Mouse (Mus musculus): ENCODE results near the gene Ntn3.
A peak's percentile ranks its signal among the peaks of the same experiment; 100 is the strongest.

Gene Ntn3

GRCm38 (mm10) chr17:24191481-24191880 is 17.9 kb downstream of the Ntn3 start:
- no peak for DNase-seq (ENCODE audit: low spot score in 2 of 2)

GRCm38 (mm10) chr17:24190934-24191333 is 18.4 kb downstream of the Ntn3 start:
- DNase-seq (ENCODE audit: low spot score in 2 of 2): no peak

- no peak for DNase-seq (ENCODE audit: low spot score in 2 of 2)
Measured at GRCm38 (mm10) chr17:24174259-24174658, 35.1 kb downstream of the Ntn3 start.

GRCm38 (mm10) chr17:24173423-24173822 is 35.9 kb downstream of the Ntn3 start:
- peak; percentile 49 for DNase-seq (ENCODE audit: low spot score in 2 of 2)

- DNase-seq (ENCODE audit: low spot score in 2 of 2): no peak
Measured at GRCm38 (mm10) chr17:24171738-24172137, 37.6 kb downstream of the Ntn3 start.

GRCm38 (mm10) chr17:24170729-24171128 is 38.6 kb downstream of the Ntn3 start:
- DNase-seq (ENCODE audit: low spot score in 2 of 2): no peak

GRCm38 (mm10) chr17:24170125-24170524 is 39.2 kb downstream of the Ntn3 start:
- DNase-seq (ENCODE audit: low spot score in 2 of 2): no peak

GRCm38 (mm10) chr17:24169317-24170065 is 39.8 kb downstream of the Ntn3 start, which contains the start of gene Atp6v0c:
Gene Atp6v0c, minus strand, starts transcription at chr17:24169702.
- peak; percentile 94 to 95 for DNase-seq (ENCODE audit: low spot score in 2 of 2)

GRCm38 (mm10) chr17:24168590-24169277 is 40.6 kb downstream of the Ntn3 start:
- peak; percentile 61 to 69 for DNase-seq (ENCODE audit: low spot score in 2 of 2)

- no peak for DNase-seq (ENCODE audit: low spot score in 2 of 2)
Measured at GRCm38 (mm10) chr17:24167891-24168505, 41.3 kb downstream of the Ntn3 start.

- no peak for DNase-seq (ENCODE audit: low spot score in 2 of 2)
Measured at GRCm38 (mm10) chr17:24167120-24167519, 42.2 kb downstream of the Ntn3 start.

- no peak for DNase-seq (ENCODE audit: low spot score in 2 of 2)
Measured at GRCm38 (mm10) chr17:24164566-24165259, 44.6 kb downstream of the Ntn3 start.

- peak; percentile 98 to 99 for DNase-seq (ENCODE audit: low spot score in 2 of 2)
Measured at GRCm38 (mm10) chr17:24163176-24163962, 46.0 kb downstream of the Ntn3 start, which contains the start of gene Amdhd2. Gene Amdhd2, minus strand, starts transcription at chr17:24163766.

- no peak for DNase-seq (ENCODE audit: low spot score in 2 of 2)
Measured at GRCm38 (mm10) chr17:24162584-24163175, 46.7 kb downstream of the Ntn3 start.

GRCm38 (mm10) chr17:24161466-24161865 is 47.9 kb downstream of the Ntn3 start:
- DNase-seq (ENCODE audit: low spot score in 2 of 2): no peak

GRCm38 (mm10) chr17:24157526-24157925 is 51.8 kb downstream of the Ntn3 start:
- no peak for DNase-seq (ENCODE audit: low spot score in 2 of 2)

GRCm38 (mm10) chr17:24157121-24157520 is 52.2 kb downstream of the Ntn3 start:
- DNase-seq (ENCODE audit: low spot score in 2 of 2): no peak

GRCm38 (mm10) chr17:24156394-24156793 is 52.9 kb downstream of the Ntn3 start:
- DNase-seq (ENCODE audit: low spot score in 2 of 2): no peak

- no peak for DNase-seq (ENCODE audit: low spot score in 2 of 2)
Measured at GRCm38 (mm10) chr17:24155742-24156141, 53.6 kb downstream of the Ntn3 start.

- no peak for DNase-seq (ENCODE audit: low spot score in 2 of 2)
Measured at GRCm38 (mm10) chr17:24154463-24154862, 54.9 kb downstream of the Ntn3 start.
